8 mouse cellular contexts compared by ENCODE assay signal in genomic region chr13:103696164-103696563, GRCm38 (mm10).
DNase-seq lines count a peak whose midpoint lies in the region; ATAC-seq lines count a peak whose summit lies in the region.

No protein-coding gene starts in this region.

- 40% methylated on average over 9 of the region's 9 CpGs for WGBS in intestine, embryonic 14.5 days
- WGBS in intestine, embryonic 16.5 days, result 42% methylated on average over 9 of the region's 9 CpGs
- WGBS in neural tube, embryonic 14.5 days, result 43% methylated on average over 9 of the region's 9 CpGs
- WGBS in forebrain, embryonic 11.5 days, result 43% methylated on average over 9 of the region's 9 CpGs

- H3K4me1 ChIP-seq in intestine, embryonic 14.5 days (replicated peaks; ENCODE audit: control insufficient read depth, insufficient read depth, low read length), result no peaks in the 10 kb centered on the region
- H3K4me1 ChIP-seq in intestine, embryonic 16.5 days (ENCODE audit: control insufficient read depth, insufficient read depth, low read length), result 0 out of 2 replicates have a peak, but pooled peaks cover 4% of the 10 kb centered on the region
- no peaks in the 10 kb centered on the region for H3K4me1 ChIP-seq in neural tube, embryonic 14.5 days (ENCODE audit: control insufficient read depth, insufficient read depth, low read length)
- no peaks in the 10 kb centered on the region for H3K4me1 ChIP-seq in forebrain, embryonic 11.5 days (replicated peaks; ENCODE audit: control insufficient read depth, insufficient read depth, low read length)

- no peaks in the 10 kb centered on the region for H3K9me3 ChIP-seq in intestine, embryonic 14.5 days (ENCODE audit: control insufficient read depth, low read length)
- H3K9me3 ChIP-seq in intestine, embryonic 16.5 days (ENCODE audit: control insufficient read depth, low read length), result no peaks in the 10 kb centered on the region
- H3K9me3 ChIP-seq in neural tube, embryonic 14.5 days (ENCODE audit: control insufficient read depth, low read length), result no peaks in the 10 kb centered on the region
- H3K9me3 ChIP-seq in forebrain, embryonic 11.5 days (ENCODE audit: control insufficient read depth, low read length), result no peaks in the 10 kb centered on the region

- no peaks in the 10 kb centered on the region for H3K27me3 ChIP-seq in intestine, embryonic 14.5 days (replicated peaks; ENCODE audit: control insufficient read depth, insufficient read depth, low read length)
- no peaks in the 10 kb centered on the region for H3K27me3 ChIP-seq in intestine, embryonic 16.5 days (replicated peaks; ENCODE audit: control insufficient read depth, insufficient read depth, low read length)
- H3K27me3 ChIP-seq in neural tube, embryonic 14.5 days (ENCODE audit: control insufficient read depth, insufficient read depth, low read length), result no peaks in the 10 kb centered on the region
- H3K27me3 ChIP-seq in forebrain, embryonic 11.5 days (ENCODE audit: control insufficient read depth, insufficient read depth, low read length), result no peaks in the 10 kb centered on the region

- H3K4me3 ChIP-seq in intestine, embryonic 14.5 days (ENCODE audit: low read depth, low read length), result no peak overlapping the region
- H3K4me3 ChIP-seq in intestine, embryonic 16.5 days (ENCODE audit: low read length), result no peak overlapping the region
- no peak overlapping the region for H3K4me3 ChIP-seq in neural tube, embryonic 14.5 days (ENCODE audit: low read depth, low read length)
- no peak overlapping the region for H3K4me3 ChIP-seq in forebrain, embryonic 11.5 days (ENCODE audit: low read depth, low read length)

- H3K27ac ChIP-seq in intestine, embryonic 14.5 days (ENCODE audit: low read depth), result no peak overlapping the region
- no peak overlapping the region for H3K27ac ChIP-seq in intestine, embryonic 16.5 days (ENCODE audit: low read length)
- no peak overlapping the region for H3K27ac ChIP-seq in neural tube, embryonic 14.5 days (ENCODE audit: low read depth, low read length)
- no peak overlapping the region for H3K27ac ChIP-seq in forebrain, embryonic 11.5 days (ENCODE audit: low read depth, low read length)

- DNase-seq in intestine, embryonic 14.5 days (ENCODE audit: low spot score), result peak; percentile 67
- peak; percentile 49 to 55 for DNase-seq in B cell, adult 2 months
- peak; percentile 51 for DNase-seq in ZHBTc4 (ENCODE audit: low read depth, low spot score)
- DNase-seq in frontal cortex, postnatal 36 days (ENCODE audit: low spot score in 2 of 2), result peak; percentile 43 to 48
- DNase-seq in left cerebral cortex, postnatal 14 days (ENCODE audit: low spot score in 2 of 2), result peak; percentile 43 to 52
- DNase-seq in forebrain, embryonic 11.5 days (ENCODE audit: low spot score), result no peak

- H3K36me3 ChIP-seq in intestine, embryonic 14.5 days (ENCODE audit: control insufficient read depth, insufficient read depth, low read length), result no peaks in the 10 kb centered on the region
- no peaks in the 10 kb centered on the region for H3K36me3 ChIP-seq in intestine, embryonic 16.5 days (ENCODE audit: control insufficient read depth, insufficient read depth, low read length)
- no peaks in the 10 kb centered on the region for H3K36me3 ChIP-seq in neural tube, embryonic 14.5 days (ENCODE audit: control insufficient read depth, insufficient read depth, low read length)
- H3K36me3 ChIP-seq in forebrain, embryonic 11.5 days (ENCODE audit: control insufficient read depth, insufficient read depth, low read length), result no peaks in the 10 kb centered on the region

- H3K9ac ChIP-seq in intestine, embryonic 14.5 days (ENCODE audit: low read length), result no peak overlapping the region
- H3K9ac ChIP-seq in intestine, embryonic 16.5 days (ENCODE audit: low read depth, low read length), result no peak overlapping the region
- H3K9ac ChIP-seq in neural tube, embryonic 14.5 days (replicated peaks; ENCODE audit: low read depth, low read length), result no peak overlapping the region
- H3K9ac ChIP-seq in forebrain, embryonic 11.5 days (ENCODE audit: low read length), result no peak overlapping the region

- intact Hi-C loops in left cerebral cortex, postnatal 14 days (cut with DNase I), result no loop called here

- ATAC-seq in intestine, embryonic 14.5 days (replicated peaks; ENCODE audit: low FRiP score, low TSS enrichment, low read depth), result no peak
- ATAC-seq in intestine, embryonic 16.5 days, result no peak
- ATAC-seq in neural tube, embryonic 14.5 days (ENCODE audit: low read depth), result 0 out of 2 replicates have a peak, but pooled peaks have one; percentile 38
- no peak for ATAC-seq in forebrain, embryonic 11.5 days (replicated peaks; ENCODE audit: low FRiP score)

- H3K4me2 ChIP-seq in intestine, embryonic 14.5 days (ENCODE audit: low read length), result no peak overlapping the region
- H3K4me2 ChIP-seq in intestine, embryonic 16.5 days (ENCODE audit: low read depth, low read length), result no peak overlapping the region
- no peak overlapping the region for H3K4me2 ChIP-seq in neural tube, embryonic 14.5 days (ENCODE audit: low read depth, low read length)
- H3K4me2 ChIP-seq in forebrain, embryonic 11.5 days (ENCODE audit: low read depth, low read length, severe bottlenecking), result no peak overlapping the region
